Mouse (Mus musculus): ENCODE results near the gene Lta. TPM values are rescaled to one million over a fixed set of nuclear protein-coding genes. Genes with fewer than 3 reads are reported as not detected.
A peak's percentile ranks its signal among the peaks of the same experiment; 100 is the strongest.

Lta gene
- polyA plus RNA-seq, 1 experiment from 2014 or later: 0.35 TPM

Small RNAs within 50 kb of the gene (microRNA-seq; reads per million reads assigned to microRNA genes)
- gene Mir6973a (not detected), gene Mir6974 (not detected), gene Mir6975 (2.3 reads per million, percentile 5 among the genes with 10 or more reads in this experiment), gene Mir8094 (0.62 reads per million)

Other genes starting within 250 kb of the Lta start
- 0.14 TPM in 1 of 2 replicates, not detected in the other for gene Hspa1b, start 246.1 kb downstream of the Lta start, polyA plus RNA-seq (2015; fragmentation: Nextera tagmentation; extraction: Ambion mirVana)
- gene Gm20481, start 235.4 kb downstream of the Lta start, polyA plus RNA-seq (2015; fragmentation: Nextera tagmentation; extraction: Ambion mirVana): not detected in 2 replicates
- 3.3 and 5.2 TPM in 2 replicates for gene Hspa1a, start 233.2 kb downstream of the Lta start, polyA plus RNA-seq (2015; fragmentation: Nextera tagmentation; extraction: Ambion mirVana)
- gene Hspa1l, start 232.6 kb downstream of the Lta start, polyA plus RNA-seq (2015; fragmentation: Nextera tagmentation; extraction: Ambion mirVana): 1.5 and 1.7 TPM in 2 replicates
- 119 and 121 TPM in 2 replicates for gene Lsm2, start 223.5 kb downstream of the Lta start, polyA plus RNA-seq (2015; fragmentation: Nextera tagmentation; extraction: Ambion mirVana)
- 81.7 and 85.2 TPM in 2 replicates for gene Vars, start 204.4 kb downstream of the Lta start, polyA plus RNA-seq (2015; fragmentation: Nextera tagmentation; extraction: Ambion mirVana)
- 0.12 and 0.14 TPM in 2 replicates for gene Vwa7, start 188.8 kb downstream of the Lta start, polyA plus RNA-seq (2015; fragmentation: Nextera tagmentation; extraction: Ambion mirVana)
- 2.2 and 2.7 TPM in 2 replicates for gene Sapcd1, start 177.3 kb downstream of the Lta start, polyA plus RNA-seq (2015; fragmentation: Nextera tagmentation; extraction: Ambion mirVana)
- 3.1 and 3.4 TPM in 2 replicates for gene Msh5, start 158.6 kb downstream of the Lta start, polyA plus RNA-seq (2015; fragmentation: Nextera tagmentation; extraction: Ambion mirVana)
- gene Clic1, start 155.4 kb downstream of the Lta start, polyA plus RNA-seq (2015; fragmentation: Nextera tagmentation; extraction: Ambion mirVana): 79.3 and 85.5 TPM in 2 replicates
- gene Ddah2, start 146.3 kb downstream of the Lta start, polyA plus RNA-seq (2015; fragmentation: Nextera tagmentation; extraction: Ambion mirVana): 484 and 489 TPM in 2 replicates
- not detected in 2 replicates for gene Ly6g6c, start 140.0 kb downstream of the Lta start, polyA plus RNA-seq (2015; fragmentation: Nextera tagmentation; extraction: Ambion mirVana)
- gene Mpig6b, start 139.2 kb downstream of the Lta start, polyA plus RNA-seq (2015; fragmentation: Nextera tagmentation; extraction: Ambion mirVana): 0.24 TPM in 1 of 2 replicates, not detected in the other
- 11.8 and 12.3 TPM in 2 replicates for gene Ly6g6e, start 128.4 kb downstream of the Lta start, polyA plus RNA-seq (2015; fragmentation: Nextera tagmentation; extraction: Ambion mirVana)
- 1.2 and 1.6 TPM in 2 replicates for gene Ly6g6d, start 127.3 kb downstream of the Lta start, polyA plus RNA-seq (2015; fragmentation: Nextera tagmentation; extraction: Ambion mirVana)
- gene Ly6g6f, start 119.7 kb downstream of the Lta start, polyA plus RNA-seq (2015; fragmentation: Nextera tagmentation; extraction: Ambion mirVana): not detected in 2 replicates
- 93.1 and 109 TPM in 2 replicates for gene Abhd16a, start 116.1 kb downstream of the Lta start, polyA plus RNA-seq (2015; fragmentation: Nextera tagmentation; extraction: Ambion mirVana)
- gene Ly6g5c, start 97.1 kb downstream of the Lta start, polyA plus RNA-seq (2015; fragmentation: Nextera tagmentation; extraction: Ambion mirVana): not detected in 2 replicates
- 0.62 and 1.3 TPM in 2 replicates for gene Ly6g5b, start 89.9 kb downstream of the Lta start, polyA plus RNA-seq (2015; fragmentation: Nextera tagmentation; extraction: Ambion mirVana)
- 29.6 and 29.8 TPM in 2 replicates for gene Gpank1, start 83.9 kb downstream of the Lta start, polyA plus RNA-seq (2015; fragmentation: Nextera tagmentation; extraction: Ambion mirVana)
- gene Csnk2b, start 83.3 kb downstream of the Lta start, polyA plus RNA-seq (2015; fragmentation: Nextera tagmentation; extraction: Ambion mirVana): 308 and 320 TPM in 2 replicates
- 6.1 and 8.6 TPM in 2 replicates for gene D17H6S53E, start 79.0 kb downstream of the Lta start, polyA plus RNA-seq (2015; fragmentation: Nextera tagmentation; extraction: Ambion mirVana)
- 0.56 TPM in 1 of 2 replicates, not detected in the other for gene Apom, start 73.3 kb downstream of the Lta start, polyA plus RNA-seq (2015; fragmentation: Nextera tagmentation; extraction: Ambion mirVana)
- 85.4 and 86.7 TPM in 2 replicates for gene Bag6, start 70.2 kb downstream of the Lta start, polyA plus RNA-seq (2015; fragmentation: Nextera tagmentation; extraction: Ambion mirVana)
- gene Prrc2a, start 40.5 kb downstream of the Lta start, polyA plus RNA-seq (2015; fragmentation: Nextera tagmentation; extraction: Ambion mirVana): 156 and 195 TPM in 2 replicates
- 5.9 and 8.0 TPM in 2 replicates for gene Aif1, start 29.3 kb downstream of the Lta start, polyA plus RNA-seq (2015; fragmentation: Nextera tagmentation; extraction: Ambion mirVana)
- 4.5 and 4.9 TPM in 2 replicates for gene Lst1, start 16.9 kb downstream of the Lta start, polyA plus RNA-seq (2015; fragmentation: Nextera tagmentation; extraction: Ambion mirVana)
- 0.24 TPM in 1 of 2 replicates, not detected in the other for gene Ltb, start 10.9 kb downstream of the Lta start, polyA plus RNA-seq (2015; fragmentation: Nextera tagmentation; extraction: Ambion mirVana)
- gene Tnf, start 3.3 kb downstream of the Lta start, polyA plus RNA-seq (2015; fragmentation: Nextera tagmentation; extraction: Ambion mirVana): not detected in 2 replicates
- 0.62 TPM in 1 of 2 replicates, not detected in the other for gene Gm16181, start 15.5 kb upstream of the Lta start, polyA plus RNA-seq (2015; fragmentation: Nextera tagmentation; extraction: Ambion mirVana)
- 46.2 and 64.8 TPM in 2 replicates for gene Atp6v1g2, start 28.3 kb upstream of the Lta start, polyA plus RNA-seq (2015; fragmentation: Nextera tagmentation; extraction: Ambion mirVana)
- 9.5 and 10.7 TPM in 2 replicates for gene Nfkbil1, start 30.4 kb upstream of the Lta start, polyA plus RNA-seq (2015; fragmentation: Nextera tagmentation; extraction: Ambion mirVana)
- 466 and 471 TPM in 2 replicates for gene Ddx39b, start 36.4 kb upstream of the Lta start, polyA plus RNA-seq (2015; fragmentation: Nextera tagmentation; extraction: Ambion mirVana)
- 48.1 and 65.7 TPM in 2 replicates for gene H2-D1, start 57.4 kb upstream of the Lta start, polyA plus RNA-seq (2015; fragmentation: Nextera tagmentation; extraction: Ambion mirVana)
- 0.43 and 0.47 TPM in 2 replicates for gene H2-Q1, start 115.1 kb upstream of the Lta start, polyA plus RNA-seq (2015; fragmentation: Nextera tagmentation; extraction: Ambion mirVana)
- 1.4 and 3.3 TPM in 2 replicates for gene H2-Q2, start 136.9 kb upstream of the Lta start, polyA plus RNA-seq (2015; fragmentation: Nextera tagmentation; extraction: Ambion mirVana)
- gene H2-Q4, start 174.3 kb upstream of the Lta start, polyA plus RNA-seq (2015; fragmentation: Nextera tagmentation; extraction: Ambion mirVana): 0.65 TPM in 2 replicates
- 0.36 and 0.60 TPM in 2 replicates for gene H2-Q6, start 219.5 kb upstream of the Lta start, polyA plus RNA-seq (2015; fragmentation: Nextera tagmentation; extraction: Ambion mirVana)
- gene H2-Q7, start 233.8 kb upstream of the Lta start, polyA plus RNA-seq (2015; fragmentation: Nextera tagmentation; extraction: Ambion mirVana): 0.99 and 3.1 TPM in 2 replicates

All from forebrain, embryonic 16.5 days (tissue).